In the genomic region with DNA sequence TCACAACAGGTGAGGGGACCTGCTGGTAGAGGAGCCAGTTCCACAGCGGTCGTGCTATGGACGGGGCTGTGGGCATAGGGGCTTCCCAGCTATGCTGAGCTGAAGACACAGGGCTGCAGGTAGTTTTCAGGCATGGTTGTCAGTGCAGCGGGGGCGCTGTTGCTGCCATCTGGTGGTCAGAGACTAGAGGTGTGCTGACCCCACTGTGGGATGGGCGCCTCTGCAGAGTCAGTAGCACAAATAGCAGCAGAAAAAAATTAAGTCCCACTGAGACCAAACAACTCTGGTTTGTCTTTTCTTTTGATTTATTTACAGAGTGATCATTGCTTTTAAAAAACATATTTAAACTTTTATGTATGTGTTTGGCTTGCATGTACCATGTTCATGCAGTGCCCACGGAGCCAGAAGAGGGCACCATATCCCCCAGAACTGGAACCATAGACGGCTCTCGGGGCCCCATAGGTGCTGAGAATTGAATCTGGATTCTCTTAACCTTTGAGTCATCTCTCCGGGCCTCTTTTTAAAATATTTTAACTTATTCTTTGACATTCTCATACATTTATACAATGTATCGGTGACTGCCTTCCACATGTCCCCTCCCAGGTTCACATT, we compare ENCODE assay signal across 1 mouse cellular context.
A peak's percentile ranks its signal among the peaks of the same experiment; 100 is the strongest.
TF ChIP-seq lines count a peak whose summit lies in the region.

No protein-coding gene starts in this region.

TF ChIP-seq in MEL, 35 proteins besides CTCF, POLR2A, EP300 and RAD21 (continued from another document):
- TF ChIP-seq USF2 (IDR thresholded peaks at IDR 0.05; ENCODE audit: borderline replicate concordance in 1 of 2, insufficient read depth in 1 of 2, low read depth in 1 of 2, low read length in 2 of 2) (no peak), NELFE (IDR thresholded peaks at IDR 0.05; ENCODE audit: low read depth, low read length) (no peak), POLR2AphosphoS5 (IDR thresholded peaks at IDR 0.05; ENCODE audit: borderline replicate concordance, low read depth, low read length) (no peak), ZMIZ1 (IDR thresholded peaks at IDR 0.05; ENCODE audit: low read depth, low read length) (no peak), HCFC1 (IDR thresholded peaks at IDR 0.05; ENCODE audit: low read depth, low read length) (peak; percentile 46; the same call in 1 of the 2 replicates), TCF12 (IDR thresholded peaks at IDR 0.05; ENCODE audit: low read depth, low read length) (no peak), UBTF (IDR thresholded peaks at IDR 0.05; ENCODE audit: borderline replicate concordance, insufficient read depth, low read depth, low read length) (no peak), RCOR1 (IDR thresholded peaks at IDR 0.05; ENCODE audit: low read depth, low read length) (no peak), MEF2A (IDR thresholded peaks at IDR 0.05; ENCODE audit: extremely low read depth, insufficient replicate concordance, low read depth, low read length, poor library complexity, severe bottlenecking) (no peak), ZC3H11A (IDR thresholded peaks at IDR 0.05; ENCODE audit: low read depth, low read length) (peak; percentile 72), MYC (IDR thresholded peaks at IDR 0.05; ENCODE audit: low read depth, low read length) (peak; percentile 49; the same call in 1 of the 2 replicates), MXI1 (IDR thresholded peaks at IDR 0.05; ENCODE audit: low read depth, low read length) (peak; percentile 63), SMC3 (IDR thresholded peaks at IDR 0.05; ENCODE audit: low read depth, low read length) (peak; percentile 95), MYB (IDR thresholded peaks at IDR 0.05; ENCODE audit: low read depth, low read length) (no peak), ZKSCAN1 (IDR thresholded peaks at IDR 0.05; ENCODE audit: low read depth, low read length) (no peak), ELF1 (IDR thresholded peaks at IDR 0.05; ENCODE audit: low read depth, low read length) (no peak)
